Mouse (Mus musculus) 3T3-L1 (cell line): ENCODE measurements around the gene Racgap1.

Source experiments
- DNase-seq: peaks from one replicate; pipeline ENCODE4 v3.0.0-alpha.2; 2015; ENCODE audit warnings: low read depth, low spot score

Gene Racgap1

GRCm38 (mm10) chr15:99664600-99665451 lies 13.4 kb upstream of the Racgap1 start:
- DNase-seq: peak; percentile 82

GRCm38 (mm10) chr15:99663964-99664599 lies 12.6 kb upstream of the Racgap1 start:
- DNase-seq: no peak

- no peak for DNase-seq
Measured at GRCm38 (mm10) chr15:99662371-99662770, 10.9 kb upstream of the Racgap1 start.

- DNase-seq: no peak
Measured at GRCm38 (mm10) chr15:99661121-99661830, 9.8 kb upstream of the Racgap1 start.

GRCm38 (mm10) chr15:99658437-99658836 lies 7.0 kb upstream of the Racgap1 start:
- no peak for DNase-seq

- no peak for DNase-seq
Measured at GRCm38 (mm10) chr15:99655956-99656355, 4.5 kb upstream of the Racgap1 start.

GRCm38 (mm10) chr15:99653876-99654275 lies 2.4 kb upstream of the Racgap1 start:
- no peak for DNase-seq

GRCm38 (mm10) chr15:99653291-99653690 lies 1.8 kb upstream of the Racgap1 start:
- DNase-seq: no peak

GRCm38 (mm10) chr15:99651984-99652872 lies 772 bp upstream of the Racgap1 start:
- DNase-seq: no peak

- DNase-seq: no peak
Measured at GRCm38 (mm10) chr15:99650304-99650703, 1.2 kb downstream of the Racgap1 start.

GRCm38 (mm10) chr15:99649067-99649761 lies 2.2 kb downstream of the Racgap1 start:
- peak; percentile 29 for DNase-seq

- DNase-seq: no peak
Measured at GRCm38 (mm10) chr15:99648326-99648725, 3.1 kb downstream of the Racgap1 start.

GRCm38 (mm10) chr15:99644776-99645175 lies 6.7 kb downstream of the Racgap1 start:
- DNase-seq: peak; percentile 78

GRCm38 (mm10) chr15:99643832-99644231 lies 7.6 kb downstream of the Racgap1 start:
- DNase-seq: peak; percentile 46

GRCm38 (mm10) chr15:99642622-99643021 lies 8.8 kb downstream of the Racgap1 start:
- no peak for DNase-seq

GRCm38 (mm10) chr15:99638124-99638485 lies 13.4 kb downstream of the Racgap1 start:
- DNase-seq: no peak

GRCm38 (mm10) chr15:99637405-99638123 lies 13.9 kb downstream of the Racgap1 start:
- DNase-seq: no peak

- DNase-seq: no peak
Measured at GRCm38 (mm10) chr15:99634702-99635101, 16.8 kb downstream of the Racgap1 start.

GRCm38 (mm10) chr15:99631618-99632017 lies 19.8 kb downstream of the Racgap1 start:
- peak; percentile 72 for DNase-seq

- DNase-seq: no peak
Measured at GRCm38 (mm10) chr15:99622063-99622462, 29.4 kb downstream of the Racgap1 start.
